Mouse (Mus musculus) large intestine, adult 2 months (tissue): ENCODE data around the gene Mxra8. TPM values are rescaled to one million over a fixed set of nuclear protein-coding genes. Genes with fewer than 3 reads are reported as not detected.

Experiments
- polyA plus RNA-seq: library from polyadenylated mRNA; depleted of rRNA; stranded (reverse); fragments of >200 nt; gene quantifications from 2 replicates; pipeline ENCODE4 v1.2.3, GENCODE M21; 2012; rRNA removed

Gene Mxra8
- polyA plus RNA-seq, 1 experiment = 55.5 TPM

Other genes starting within 250 kb of the Mxra8 start
- gene Slc35e2, start 238.3 kb upstream of the Mxra8 start, polyA plus RNA-seq = 11.4 and 23.7 TPM in 2 replicates
- 43.3 and 43.8 TPM in 2 replicates for gene Cdk11b, start 214.8 kb upstream of the Mxra8 start, polyA plus RNA-seq
- not detected in 2 replicates for gene Gm10563, start 194.3 kb upstream of the Mxra8 start, polyA plus RNA-seq
- gene Mmp23, start 186.3 kb upstream of the Mxra8 start, polyA plus RNA-seq = 19.6 and 19.7 TPM in 2 replicates
- gene Mib2, start 170.5 kb upstream of the Mxra8 start, polyA plus RNA-seq = 36.6 and 47.6 TPM in 2 replicates
- 10.1 and 12.2 TPM in 2 replicates for gene Fndc10, start 145.3 kb upstream of the Mxra8 start, polyA plus RNA-seq
- 125 and 153 TPM in 2 replicates for gene Ssu72, start 134.9 kb upstream of the Mxra8 start, polyA plus RNA-seq
- 0.40 and 0.51 TPM in 2 replicates for gene Tmem240, start 104.9 kb upstream of the Mxra8 start, polyA plus RNA-seq
- gene Atad3a, start 78.6 kb upstream of the Mxra8 start, polyA plus RNA-seq = 78.3 and 91.6 TPM in 2 replicates
- gene Vwa1, start 65.0 kb upstream of the Mxra8 start, polyA plus RNA-seq = 10.6 and 36.8 TPM in 2 replicates
- gene Tmem88b, start 53.8 kb upstream of the Mxra8 start, polyA plus RNA-seq = 0.55 and 1.2 TPM in 2 replicates
- gene Ankrd65, start 49.2 kb upstream of the Mxra8 start, polyA plus RNA-seq = not detected in 2 replicates
- 73.4 and 84.4 TPM in 2 replicates for gene Mrpl20, start 36.8 kb upstream of the Mxra8 start, polyA plus RNA-seq
- gene Ccnl2, start 27.2 kb upstream of the Mxra8 start, polyA plus RNA-seq = 45.9 and 63.9 TPM in 2 replicates
- gene Aurkaip1, start 8.4 kb upstream of the Mxra8 start, polyA plus RNA-seq = 123 and 143 TPM in 2 replicates
- gene Dvl1, start 7.7 kb downstream of the Mxra8 start, polyA plus RNA-seq = 73.8 and 106 TPM in 2 replicates
- 1.3 and 1.9 TPM in 2 replicates for gene Tas1r3, start 23.7 kb downstream of the Mxra8 start, polyA plus RNA-seq
- 51.3 and 55.5 TPM in 2 replicates for gene Cptp, start 29.8 kb downstream of the Mxra8 start, polyA plus RNA-seq
- 36.6 and 36.7 TPM in 2 replicates for gene Ints11, start 29.9 kb downstream of the Mxra8 start, polyA plus RNA-seq
- 31.4 and 39.4 TPM in 2 replicates for gene Pusl1, start 52.1 kb downstream of the Mxra8 start, polyA plus RNA-seq
- gene Acap3, start 52.1 kb downstream of the Mxra8 start, polyA plus RNA-seq = 9.5 and 16.3 TPM in 2 replicates
- gene Ube2j2, start 104.2 kb downstream of the Mxra8 start, polyA plus RNA-seq = 77.4 and 92.8 TPM in 2 replicates
- 77.0 and 151 TPM in 2 replicates for gene C1qtnf12, start 122.6 kb downstream of the Mxra8 start, polyA plus RNA-seq
- 5.9 and 6.0 TPM in 2 replicates for gene B3galt6, start 153.0 kb downstream of the Mxra8 start, polyA plus RNA-seq
- gene Sdf4, start 153.2 kb downstream of the Mxra8 start, polyA plus RNA-seq = 77.4 and 77.7 TPM in 2 replicates
- 7.4 and 8.8 TPM in 2 replicates for gene Tnfrsf4, start 174.2 kb downstream of the Mxra8 start, polyA plus RNA-seq
- 5.9 and 6.6 TPM in 2 replicates for gene Tnfrsf18, start 186.5 kb downstream of the Mxra8 start, polyA plus RNA-seq
- gene Ttll10, start 219.7 kb downstream of the Mxra8 start, polyA plus RNA-seq = 6.6 and 9.2 TPM in 2 replicates